Comparison of ENCODE assay signal across 10 mouse cellular contexts in the genomic region with DNA sequence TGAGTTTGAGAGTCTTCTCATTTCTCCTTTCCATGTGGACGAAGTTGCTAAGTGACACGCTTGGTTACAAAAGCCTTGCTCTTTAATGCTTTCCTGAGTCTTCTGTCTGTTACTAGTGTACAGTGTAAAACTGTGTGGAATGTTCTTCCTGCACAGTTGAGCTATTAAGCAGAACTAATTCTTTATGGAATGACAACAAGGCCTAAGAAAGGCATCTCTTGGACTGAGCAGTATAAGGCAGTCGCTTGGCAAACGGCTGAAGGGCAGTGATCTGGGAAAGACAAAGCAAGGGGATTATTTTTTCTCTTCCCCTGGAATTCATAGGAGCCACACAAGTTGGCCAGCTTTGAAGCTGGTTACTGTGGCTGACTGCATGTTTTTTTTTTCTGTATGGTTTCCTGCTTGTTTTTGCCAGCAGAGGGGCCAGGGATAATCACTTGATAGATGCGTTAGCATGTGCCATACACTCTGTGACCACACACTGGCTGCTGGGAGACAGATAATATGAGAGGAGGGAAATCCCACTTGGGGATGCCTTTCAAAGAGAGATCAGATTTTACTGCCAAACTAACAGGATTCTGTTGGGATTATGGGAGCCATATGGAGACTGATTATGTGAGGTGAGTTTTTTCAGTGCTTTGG. TPM values are rescaled to one million over a fixed set of nuclear protein-coding genes. Genes with fewer than 3 reads are reported as not detected.
DNase-seq lines count a peak whose midpoint lies in the region; ATAC-seq lines count a peak whose summit lies in the region.
"Had no signal": no experiment of that assay in that cellular context is flagged by ENCODE, and none has a peak within 500 bp of the region (broad histone marks: within the 10 kb centered on the region; RNA-seq: fewer than 3 reads in every experiment).

No protein-coding gene starts in this region.

- no peak for DNase-seq in forebrain, embryonic 10.5 days (ENCODE audit: extremely low spot score, low spot score)
- no peak for DNase-seq in limb, embryonic 11.5 days (ENCODE audit: low spot score)
- DNase-seq in limb, embryonic 10.5 days (ENCODE audit: low spot score): no peak
- no peak for DNase-seq in thymus, postnatal 25 days
- no peak for DNase-seq in cerebellum, postnatal 4 days (ENCODE audit: low spot score in 2 of 2)
- DNase-seq: cerebellum, postnatal 36 days had no signal

- no peak overlapping the region for H3K9ac ChIP-seq in forebrain, embryonic 15.5 days (replicated peaks)
- H3K9ac ChIP-seq in limb, embryonic 11.5 days (ENCODE audit: low read length): no peak overlapping the region
- no peak overlapping the region for H3K9ac ChIP-seq in hindbrain, embryonic 15.5 days
- H3K9ac ChIP-seq in neural tube, embryonic 14.5 days (replicated peaks; ENCODE audit: low read depth, low read length): no peak overlapping the region
- H3K9ac ChIP-seq: liver, embryonic 15.5 days had no signal

- H3K27me3 ChIP-seq in forebrain, embryonic 10.5 days (ENCODE audit: poor library complexity, severe bottlenecking): no peaks in the 10 kb centered on the region
- no peaks in the 10 kb centered on the region for H3K27me3 ChIP-seq in forebrain, embryonic 15.5 days
- no peaks in the 10 kb centered on the region for H3K27me3 ChIP-seq in limb, embryonic 11.5 days (ENCODE audit: control insufficient read depth, insufficient read depth, low read length)
- no peaks in the 10 kb centered on the region for H3K27me3 ChIP-seq in limb, embryonic 10.5 days (ENCODE audit: low read depth, poor library complexity, severe bottlenecking)
- H3K27me3 ChIP-seq in hindbrain, embryonic 15.5 days: no peaks in the 10 kb centered on the region
- H3K27me3 ChIP-seq in neural tube, embryonic 14.5 days (ENCODE audit: control insufficient read depth, insufficient read depth, low read length): no peaks in the 10 kb centered on the region
- H3K27me3 ChIP-seq: liver, embryonic 15.5 days had no signal

- H3K36me3 ChIP-seq in forebrain, embryonic 10.5 days (replicated peaks): peaks cover 63% of the 10 kb centered on the region
- H3K36me3 ChIP-seq in forebrain, embryonic 15.5 days: no peaks in the 10 kb centered on the region
- no peaks in the 10 kb centered on the region for H3K36me3 ChIP-seq in limb, embryonic 11.5 days (ENCODE audit: control insufficient read depth, insufficient read depth, low read length)
- peaks cover 45% of the 10 kb centered on the region for H3K36me3 ChIP-seq in limb, embryonic 10.5 days
- H3K36me3 ChIP-seq in hindbrain, embryonic 15.5 days: no peaks in the 10 kb centered on the region
- H3K36me3 ChIP-seq in neural tube, embryonic 14.5 days (ENCODE audit: control insufficient read depth, insufficient read depth, low read length): no peaks in the 10 kb centered on the region
- H3K36me3 ChIP-seq: liver, embryonic 15.5 days had no signal

- no peak overlapping the region for H3K4me3 ChIP-seq in forebrain, embryonic 10.5 days
- H3K4me3 ChIP-seq in forebrain, embryonic 15.5 days: no peak overlapping the region
- no peak overlapping the region for H3K4me3 ChIP-seq in limb, embryonic 11.5 days (ENCODE audit: low read depth, low read length)
- no peak overlapping the region for H3K4me3 ChIP-seq in limb, embryonic 10.5 days
- no peak overlapping the region for H3K4me3 ChIP-seq in hindbrain, embryonic 15.5 days
- H3K4me3 ChIP-seq in neural tube, embryonic 14.5 days (ENCODE audit: low read depth, low read length): no peak overlapping the region
- H3K4me3 ChIP-seq: liver, embryonic 15.5 days had no signal

- H3K4me1 ChIP-seq in forebrain, embryonic 10.5 days: peaks cover 59% of the 10 kb centered on the region
- peaks cover 5% of the 10 kb centered on the region; the same call in 1 of the 2 replicates for H3K4me1 ChIP-seq in forebrain, embryonic 15.5 days
- peaks cover 12% of the 10 kb centered on the region for H3K4me1 ChIP-seq in limb, embryonic 11.5 days (ENCODE audit: control insufficient read depth, insufficient read depth, low read length)
- peaks cover 30% of the 10 kb centered on the region for H3K4me1 ChIP-seq in limb, embryonic 10.5 days
- H3K4me1 ChIP-seq in hindbrain, embryonic 15.5 days (replicated peaks): peaks cover 13% of the 10 kb centered on the region
- H3K4me1 ChIP-seq in neural tube, embryonic 14.5 days (ENCODE audit: control insufficient read depth, insufficient read depth, low read length): peaks cover 10% of the 10 kb centered on the region
- H3K4me1 ChIP-seq: liver, embryonic 15.5 days had no signal

- peak overlapping the region; percentile 35; the same call in 1 of the 2 replicates for H3K27ac ChIP-seq in forebrain, embryonic 10.5 days
- H3K27ac ChIP-seq in forebrain, embryonic 15.5 days (replicated peaks): no peak overlapping the region
- H3K27ac ChIP-seq in limb, embryonic 11.5 days (replicated peaks; ENCODE audit: low read depth, low read length): peak overlapping the region; percentile 45
- no peak overlapping the region for H3K27ac ChIP-seq in limb, embryonic 10.5 days
- H3K27ac ChIP-seq in hindbrain, embryonic 15.5 days (replicated peaks): peak overlapping the region; percentile 16; the same call in 1 of the 2 replicates
- H3K27ac ChIP-seq in neural tube, embryonic 14.5 days (ENCODE audit: low read depth, low read length): peak overlapping the region; percentile 39; the same call in 1 of the 2 replicates
- H3K27ac ChIP-seq: liver, embryonic 15.5 days had no signal

- no peak for ATAC-seq in forebrain, embryonic 15.5 days (replicated peaks)
- ATAC-seq in limb, embryonic 11.5 days (ENCODE audit: insufficient number of reproducible peaks, low FRiP score, low TSS enrichment, low read depth): no peak
- ATAC-seq in hindbrain, embryonic 15.5 days (ENCODE audit: low FRiP score, low read depth): peak; percentile 63; the same call in 1 of the 2 replicates
- peak; percentile 69; the same call in 1 of the 2 replicates for ATAC-seq in neural tube, embryonic 14.5 days (ENCODE audit: low read depth)

- no peak overlapping the region for H3K4me2 ChIP-seq in forebrain, embryonic 15.5 days (replicated peaks)
- H3K4me2 ChIP-seq in limb, embryonic 11.5 days (ENCODE audit: low read depth, severe bottlenecking): no peak overlapping the region
- H3K4me2 ChIP-seq in hindbrain, embryonic 15.5 days: no peak overlapping the region
- no peak overlapping the region for H3K4me2 ChIP-seq in neural tube, embryonic 14.5 days (ENCODE audit: low read depth, low read length)
- H3K4me2 ChIP-seq: liver, embryonic 15.5 days had no signal

- H3K9me3 ChIP-seq in forebrain, embryonic 10.5 days: no peaks in the 10 kb centered on the region
- no peaks in the 10 kb centered on the region for H3K9me3 ChIP-seq in forebrain, embryonic 15.5 days
- H3K9me3 ChIP-seq in limb, embryonic 11.5 days (ENCODE audit: control insufficient read depth, low read length): no peaks in the 10 kb centered on the region
- H3K9me3 ChIP-seq in limb, embryonic 10.5 days (replicated peaks): no peaks in the 10 kb centered on the region
- no peaks in the 10 kb centered on the region for H3K9me3 ChIP-seq in hindbrain, embryonic 15.5 days
- H3K9me3 ChIP-seq in neural tube, embryonic 14.5 days (ENCODE audit: control insufficient read depth, low read length): no peaks in the 10 kb centered on the region
- H3K9me3 ChIP-seq: liver, embryonic 15.5 days had no signal

- 57% methylated on average over 5 of the region's 5 CpGs for WGBS in forebrain, embryonic 10.5 days
- WGBS in forebrain, embryonic 15.5 days: 36% methylated on average over 5 of the region's 5 CpGs
- WGBS in limb, embryonic 11.5 days: 70% methylated on average over 5 of the region's 5 CpGs
- 86% methylated on average over 5 of the region's 5 CpGs for WGBS in limb, embryonic 10.5 days
- 21% methylated on average over 5 of the region's 5 CpGs for WGBS in hindbrain, embryonic 15.5 days
- WGBS in neural tube, embryonic 14.5 days: 17% methylated on average over 5 of the region's 5 CpGs

RNA-seq across cellular contexts. Expression of a gene that starts 22.1 kb away (rescaled TPM):
- 10.1 and 11.5 TPM in 2 replicates for polyA plus RNA-seq in forebrain, embryonic 10.5 days (2016; fragmentation: Nextera tagmentation; extraction: Ambion mirVana)
- polyA plus RNA-seq in forebrain, embryonic 15.5 days (2015; fragmentation: Nextera tagmentation; extraction: Ambion mirVana): 0.20 and 0.46 TPM in 2 replicates
- polyA plus RNA-seq in limb, embryonic 11.5 days (2014; fragmentation: Nextera tagmentation; extraction: Ambion mirVana): 2.7 and 3.2 TPM in 2 replicates
- 5.5 and 11.4 TPM in 2 replicates for polyA plus RNA-seq in limb, embryonic 10.5 days (2016; fragmentation: Nextera tagmentation; extraction: Ambion mirVana)
- 0.41 and 0.49 TPM in 2 replicates for polyA plus RNA-seq in hindbrain, embryonic 15.5 days (2015; fragmentation: Nextera tagmentation; extraction: Ambion mirVana)
- 0.43 and 0.80 TPM in 2 replicates for polyA plus RNA-seq in neural tube, embryonic 14.5 days (2014; fragmentation: Nextera tagmentation; extraction: Ambion mirVana)

Comparison
In these comparisons a context has a peak if more than half of its experiments do, and no peak if none do; other contexts are left out.
1. H3K27ac ChIP-seq: peak in forebrain, embryonic 10.5 days (single experiment), limb, embryonic 11.5 days (single experiment), hindbrain, embryonic 15.5 days (single experiment) and neural tube, embryonic 14.5 days (single experiment); none in forebrain, embryonic 15.5 days (single experiment) and limb, embryonic 10.5 days (single experiment).
2. ATAC-seq: peak in hindbrain, embryonic 15.5 days (single experiment) and neural tube, embryonic 14.5 days (single experiment); none in forebrain, embryonic 15.5 days (single experiment) and limb, embryonic 11.5 days (single experiment).